Mouse (Mus musculus): ENCODE data around the gene Slc4a4.

Slc4a4 gene

DNA sequence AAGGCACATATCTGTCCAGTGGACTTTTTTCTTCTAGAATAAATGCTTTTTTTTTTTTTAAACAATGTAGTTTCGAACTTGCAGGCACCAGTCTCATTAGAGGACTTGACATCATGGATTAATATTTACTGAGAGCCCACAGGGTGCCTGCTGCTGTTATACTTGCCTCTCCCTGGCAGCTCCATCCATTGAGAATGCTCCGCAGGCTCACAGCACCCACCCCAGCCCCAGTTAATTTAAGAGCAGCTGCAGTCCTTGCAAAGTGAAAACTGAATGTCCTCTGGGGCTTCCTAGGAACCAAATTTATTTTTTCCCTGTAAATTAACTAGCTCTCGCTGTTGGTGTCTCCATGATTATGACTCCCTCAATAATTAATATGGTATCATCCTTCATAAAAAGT lies 303.4 kb downstream of the Slc4a4 start:
- no peak for DNase-seq (ENCODE audit: low spot score)

DNA sequence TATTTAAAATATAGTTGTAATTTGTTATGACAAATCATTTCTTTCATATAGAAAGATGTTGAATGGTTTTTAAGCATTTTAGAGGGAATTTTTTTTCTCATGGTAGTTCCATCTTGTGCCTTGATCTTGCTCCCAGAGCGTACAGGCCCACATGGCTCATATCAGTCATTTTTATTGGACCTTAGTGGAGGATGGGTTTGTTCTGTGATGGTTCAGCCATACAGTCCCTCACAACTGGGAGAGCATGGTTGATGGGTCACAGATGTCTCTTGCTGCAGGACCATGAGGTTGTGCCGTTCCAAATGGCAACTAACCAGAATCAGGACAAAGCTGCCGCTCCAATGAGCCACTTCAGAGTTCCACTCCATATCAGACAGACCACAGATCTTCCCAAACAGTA lies 308.0 kb downstream of the Slc4a4 start:
- DNase-seq (ENCODE audit: low spot score): no peak

GRCm38 (mm10) chr5:89198501-89198900 lies 311.9 kb downstream of the Slc4a4 start:
- no peak for DNase-seq (ENCODE audit: low spot score)

DNA sequence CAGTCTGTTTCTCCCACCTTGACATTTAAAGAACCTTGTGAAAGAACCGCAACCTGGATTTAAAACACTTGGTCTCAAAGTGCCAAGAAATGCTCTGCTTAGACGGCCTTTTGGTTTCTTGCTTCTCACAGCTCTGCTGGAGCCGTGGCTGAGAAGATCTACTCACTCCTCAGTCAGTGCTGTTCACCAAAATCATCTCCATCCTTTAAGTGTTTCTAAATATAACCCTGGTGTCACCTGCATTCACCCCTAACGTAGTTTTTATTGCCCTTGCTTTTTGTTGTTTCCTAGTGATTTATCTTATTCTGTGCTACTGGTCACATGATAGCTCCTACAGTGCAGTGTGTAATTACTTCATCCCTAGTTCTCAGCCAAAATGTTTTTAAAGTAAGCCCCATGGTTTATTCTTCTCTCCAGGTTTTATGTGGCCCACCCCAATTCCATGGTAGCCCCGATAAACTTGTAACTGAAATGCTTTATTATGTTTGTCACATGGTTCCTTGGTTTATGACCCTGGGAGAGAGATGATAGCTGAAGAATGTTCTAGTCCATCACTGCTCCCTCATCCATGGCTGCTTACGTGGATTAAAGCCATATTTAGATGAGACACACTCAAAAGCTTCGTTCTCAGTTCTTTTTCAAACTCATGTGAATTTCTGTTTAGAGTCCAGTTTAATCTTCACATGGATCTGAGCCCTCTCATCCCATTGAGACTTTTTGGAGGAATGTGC lies 323.5 kb downstream of the Slc4a4 start:
- no peak for DNase-seq (ENCODE audit: low spot score)

DNA sequence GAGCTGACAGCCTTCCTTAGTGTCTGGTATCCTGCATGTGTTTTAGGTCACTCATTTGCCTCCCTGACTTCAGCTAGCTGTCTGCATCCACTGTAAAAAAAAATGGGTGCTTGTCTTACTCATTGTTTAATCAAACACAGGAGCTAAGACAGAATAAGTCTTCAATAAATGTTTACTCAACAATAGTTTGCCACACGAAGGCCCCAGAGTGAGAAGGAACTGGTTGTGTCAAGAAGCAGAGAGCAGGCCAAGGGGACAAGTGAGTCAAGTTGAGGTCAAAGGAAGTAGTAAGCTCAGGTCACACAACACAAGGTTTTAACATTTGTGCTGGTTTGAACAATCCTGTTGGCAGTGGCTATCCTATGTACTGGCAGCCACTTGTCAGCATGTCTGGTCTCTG lies 324.4 kb downstream of the Slc4a4 start:
- no peak for DNase-seq (ENCODE audit: low spot score)

- no peak for DNase-seq (ENCODE audit: low spot score)
Observed at GRCm38 (mm10) chr5:89218222-89218621, 331.6 kb downstream of the Slc4a4 start.

GRCm38 (mm10) chr5:89218709-89219108 lies 332.1 kb downstream of the Slc4a4 start:
- DNase-seq (ENCODE audit: low spot score): no peak

GRCm38 (mm10) chr5:89221658-89222057 lies 335.0 kb downstream of the Slc4a4 start:
- DNase-seq (ENCODE audit: low spot score): no peak

DNA sequence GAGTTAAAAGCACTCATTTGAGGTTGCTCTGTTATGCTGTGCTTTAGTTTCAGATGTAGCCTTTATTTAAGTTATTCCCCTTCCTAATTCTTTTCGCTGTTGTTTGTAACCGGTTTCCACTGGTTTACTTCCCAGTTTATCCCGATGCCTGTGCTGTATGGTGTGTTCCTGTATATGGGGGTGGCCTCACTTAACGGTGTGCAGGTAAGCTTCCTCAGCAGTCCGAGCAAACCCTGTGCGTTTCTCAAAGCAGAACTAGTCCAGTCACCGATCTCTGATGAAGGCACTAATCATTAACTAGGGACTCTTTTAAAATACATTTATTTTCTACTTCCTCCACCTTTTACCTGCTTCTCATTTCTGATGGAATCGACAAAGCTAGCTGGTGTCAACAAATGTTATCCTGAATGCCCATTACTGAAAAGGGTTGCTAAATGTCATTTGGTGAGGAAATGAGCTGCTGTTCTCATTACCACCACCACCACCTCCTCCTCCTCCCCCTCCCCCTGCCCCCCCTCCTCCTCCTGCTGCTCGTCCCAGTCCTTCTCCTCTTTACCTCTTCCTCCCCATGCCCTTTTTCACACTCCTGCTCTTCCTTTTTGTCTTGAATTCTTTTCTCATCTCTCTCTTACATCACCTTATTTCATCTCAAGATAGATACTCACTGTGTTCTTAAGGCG lies 336.6 kb downstream of the Slc4a4 start:
- DNase-seq (ENCODE audit: low spot score): no peak

DNA sequence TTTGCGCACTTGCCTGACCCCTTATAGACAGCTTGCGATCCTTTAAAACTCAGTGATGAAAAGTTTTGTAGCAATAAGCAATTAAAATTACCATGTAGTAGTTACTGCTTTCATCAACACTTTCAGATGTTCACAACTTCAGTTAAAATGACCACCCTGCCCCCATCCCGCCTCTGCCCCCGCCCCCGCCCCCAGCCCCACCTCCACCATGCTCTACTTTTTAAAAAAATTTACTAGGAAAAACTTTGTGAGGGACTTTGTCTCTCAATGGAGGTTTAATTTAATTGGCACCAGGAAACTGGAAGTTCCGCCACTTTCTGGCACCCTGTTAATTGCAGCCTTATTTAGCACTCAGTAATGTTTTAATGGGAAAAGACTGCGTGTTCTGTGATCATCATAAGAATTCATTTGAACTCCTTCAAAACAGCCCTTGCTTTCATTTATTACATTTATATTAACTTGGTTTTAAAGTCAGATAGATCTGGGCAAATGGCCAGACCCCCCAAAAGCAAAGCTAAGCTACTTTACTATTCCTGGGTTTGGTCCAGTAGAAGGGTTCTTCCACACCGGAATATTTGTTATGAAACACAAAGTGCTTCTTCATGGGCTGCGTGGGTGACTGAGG lies 337.2 kb downstream of the Slc4a4 start:
- DNase-seq (ENCODE audit: low spot score): no peak

GRCm38 (mm10) chr5:89227948-89228347 lies 341.3 kb downstream of the Slc4a4 start:
- no peak for DNase-seq (ENCODE audit: low spot score)

DNA sequence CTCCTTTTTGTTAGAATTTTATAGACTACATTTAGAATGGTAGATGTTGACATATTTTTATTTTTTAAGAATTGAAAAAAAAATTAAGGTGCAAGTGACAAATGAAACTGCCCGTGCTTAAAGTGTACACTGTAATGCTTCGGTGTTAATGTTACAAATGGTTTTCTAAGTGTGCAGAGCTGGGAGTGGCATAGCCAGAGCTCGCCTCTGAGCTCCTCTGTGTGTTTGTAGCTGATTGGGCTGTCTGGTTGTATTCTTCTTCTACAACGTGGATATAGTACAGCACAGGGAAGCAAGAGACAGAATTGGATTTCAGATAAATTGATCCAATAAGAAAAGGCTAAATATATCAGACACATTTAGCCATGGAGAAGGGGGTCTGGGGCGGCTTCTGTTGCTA lies 343.0 kb downstream of the Slc4a4 start:
- no peak for DNase-seq (ENCODE audit: low spot score)

DNA sequence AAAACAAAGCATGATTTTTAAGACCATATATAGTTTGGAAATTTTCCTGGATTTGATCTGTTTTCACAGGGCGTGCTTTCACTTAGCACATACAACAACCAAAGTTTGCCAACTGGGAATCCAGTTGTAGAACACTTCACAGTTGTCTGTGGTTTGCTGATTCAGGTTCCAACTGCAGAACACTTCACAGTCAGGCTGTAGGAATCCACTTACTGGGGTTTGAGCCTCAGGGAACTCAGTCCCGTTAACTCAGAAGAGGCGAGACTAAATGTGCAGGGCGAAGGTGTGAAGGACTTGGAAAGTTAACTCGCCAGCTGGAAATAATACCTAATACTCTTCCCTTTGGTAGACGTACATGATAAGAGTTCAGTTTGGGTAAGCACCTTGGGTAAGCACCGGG lies 345.7 kb downstream of the Slc4a4 start:
- no peak for DNase-seq (ENCODE audit: low spot score)

- no peak for DNase-seq (ENCODE audit: low spot score)
Observed at GRCm38 (mm10) chr5:89251806-89252205, 365.2 kb downstream of the Slc4a4 start.

- no peak for DNase-seq (ENCODE audit: low spot score)
Observed at GRCm38 (mm10) chr5:89259804-89260492, 373.3 kb downstream of the Slc4a4 start.

DNA sequence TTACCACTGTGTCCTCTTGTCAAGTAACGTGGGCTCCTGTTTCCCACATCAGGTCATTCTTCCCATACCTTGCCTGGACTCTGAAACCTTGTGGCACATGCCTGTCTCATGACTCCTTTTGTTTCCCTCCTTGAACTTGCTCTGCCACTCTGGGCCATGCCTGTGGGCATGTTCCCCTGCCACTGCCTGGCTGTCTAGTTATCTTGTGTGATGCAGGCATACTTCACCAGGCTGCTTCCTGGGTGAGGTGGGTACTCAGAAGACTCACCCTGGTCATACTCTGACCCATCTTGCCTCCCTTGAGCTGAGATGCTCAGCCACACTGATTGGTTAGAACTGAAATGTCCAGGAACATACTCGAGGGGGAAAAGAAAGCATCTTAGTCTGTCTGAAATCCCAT lies 390.4 kb downstream of the Slc4a4 start:
- DNase-seq (ENCODE audit: low spot score): no peak

GRCm38 (mm10) chr5:89277616-89278015 lies 391.0 kb downstream of the Slc4a4 start:
- DNase-seq (ENCODE audit: low spot score): no peak

GRCm38 (mm10) chr5:89278309-89278708 lies 391.7 kb downstream of the Slc4a4 start:
- DNase-seq (ENCODE audit: low spot score): no peak

DNA sequence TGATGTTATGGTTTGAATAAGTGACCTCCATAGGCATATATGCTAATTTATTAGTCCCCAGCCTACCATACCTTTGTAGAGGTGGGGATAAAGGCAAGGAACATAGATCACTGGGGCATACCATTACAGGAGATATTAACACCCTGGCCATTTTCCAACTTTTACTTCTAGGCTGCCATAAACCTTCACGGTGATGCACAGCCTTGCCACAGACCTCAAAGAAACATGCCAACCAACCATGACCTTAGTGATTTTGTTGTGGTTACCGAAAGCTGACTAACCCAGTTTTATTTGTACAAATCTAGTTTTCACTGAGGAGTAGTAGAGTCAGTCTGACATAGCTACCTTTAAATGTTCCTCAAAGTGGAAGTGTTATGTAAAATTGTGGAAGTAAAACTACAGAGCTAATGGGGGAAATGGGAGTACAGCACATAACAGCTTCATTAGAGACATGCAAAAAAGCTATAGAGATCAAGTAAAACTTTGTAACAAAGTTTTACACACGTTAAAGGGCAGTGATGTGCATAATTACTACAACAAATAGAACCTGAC lies 393.8 kb downstream of the Slc4a4 start:
- DNase-seq (ENCODE audit: low spot score): no peak

Data from ovary, postnatal 10 days (tissue).